In genomic region chr12:91796774-91797173, GRCm38 (mm10) we compare ENCODE assay signal across 17 mouse cellular contexts. TPM values are rescaled to one million over a fixed set of nuclear protein-coding genes. Genes with fewer than 3 reads are reported as not detected.
DNase-seq lines count a peak whose midpoint lies in the region; ATAC-seq and TF ChIP-seq lines count a peak whose summit lies in the region.
"Had no signal": no experiment of that assay in that cellular context is flagged by ENCODE, and none has a peak within 500 bp of the region (broad histone marks: within the 10 kb centered on the region; RNA-seq: fewer than 3 reads in every experiment).

No protein-coding gene starts in this region.

- H3K27ac ChIP-seq in embryonic facial prominence, embryonic 14.5 days (replicated peaks; ENCODE audit: low read depth, low read length), result no peak overlapping the region
- H3K27ac ChIP-seq in embryonic facial prominence, embryonic 10.5 days (replicated peaks), result no peak overlapping the region
- H3K27ac ChIP-seq in lung, embryonic 14.5 days (ENCODE audit: low read depth), result no peak overlapping the region
- no peak overlapping the region for H3K27ac ChIP-seq in forebrain, embryonic 12.5 days
- H3K27ac ChIP-seq: embryonic facial prominence, embryonic 13.5 days; heart, embryonic 15.5 days; midbrain, embryonic 12.5 days had no signal

- H3K4me3 ChIP-seq in embryonic facial prominence, embryonic 14.5 days (ENCODE audit: low read depth, low read length), result no peak overlapping the region
- no peak overlapping the region for H3K4me3 ChIP-seq in embryonic facial prominence, embryonic 10.5 days
- H3K4me3 ChIP-seq in lung, embryonic 14.5 days (ENCODE audit: low read depth, low read length), result no peak overlapping the region
- H3K4me3 ChIP-seq in forebrain, embryonic 12.5 days (replicated peaks), result no peak overlapping the region
- H3K4me3 ChIP-seq: embryonic facial prominence, embryonic 13.5 days; heart, embryonic 15.5 days; midbrain, embryonic 12.5 days had no signal

- no peak for ATAC-seq in embryonic facial prominence, embryonic 14.5 days (ENCODE audit: low read depth)
- no peak; the same call in 1 of the 2 replicates for ATAC-seq in lung, embryonic 14.5 days (ENCODE audit: insufficient read depth)
- ATAC-seq in forebrain, embryonic 12.5 days (ENCODE audit: low FRiP score), result no peak

- DNase-seq in embryonic facial prominence, embryonic 14.5 days (ENCODE audit: low spot score), result peak; percentile 19
- DNase-seq in embryonic facial prominence, embryonic 10.5 days (ENCODE audit: low spot score), result no peak
- DNase-seq in kidney, adult 9 months, result peak; percentile 45
- peak; percentile 41 for DNase-seq in lung, embryonic 14.5 days
- peak; percentile 38 to 63 for DNase-seq in lung, postnatal 4 days
- no peak for DNase-seq in thymus, postnatal 25 days
- no peak for DNase-seq in embryo, embryonic 10.5 days (ENCODE audit: low spot score)
- DNase-seq: cerebellum, adult 18-20 months; heart, adult 18-20 months; layer of hippocampus, postnatal 36 days; left cerebral cortex, postnatal 4 days; right cerebral cortex, adult 18-20 months; thymus, adult 18-20 months had no signal

- no peak for TF ChIP-seq CTCF in lung, embryonic 14.5 days (IDR thresholded peaks at IDR 0.05; ENCODE audit: low read depth)

- no peak overlapping the region for H3K9ac ChIP-seq in embryonic facial prominence, embryonic 14.5 days (ENCODE audit: low read depth, low read length)
- H3K9ac ChIP-seq in lung, embryonic 14.5 days, result no peak overlapping the region
- H3K9ac ChIP-seq in forebrain, embryonic 12.5 days, result no peak overlapping the region
- H3K9ac ChIP-seq: embryonic facial prominence, embryonic 13.5 days; heart, embryonic 15.5 days; midbrain, embryonic 12.5 days had no signal

- 77% methylated on average over 4 of the region's 4 CpGs for WGBS in embryonic facial prominence, embryonic 14.5 days
- WGBS in embryonic facial prominence, embryonic 10.5 days, result 84% methylated on average over 4 of the region's 4 CpGs
- 75% methylated on average over 4 of the region's 4 CpGs for WGBS in lung, embryonic 14.5 days
- WGBS in forebrain, embryonic 12.5 days, result 79% methylated on average over 4 of the region's 4 CpGs

- no peak overlapping the region for H3K4me2 ChIP-seq in embryonic facial prominence, embryonic 14.5 days (ENCODE audit: low read depth, low read length)
- no peak overlapping the region for H3K4me2 ChIP-seq in lung, embryonic 14.5 days
- no peak overlapping the region for H3K4me2 ChIP-seq in forebrain, embryonic 12.5 days
- H3K4me2 ChIP-seq: embryonic facial prominence, embryonic 13.5 days; heart, embryonic 15.5 days; midbrain, embryonic 12.5 days had no signal

- H3K36me3 ChIP-seq in embryonic facial prominence, embryonic 14.5 days (ENCODE audit: control insufficient read depth, insufficient read depth, low read length), result no peaks in the 10 kb centered on the region
- H3K36me3 ChIP-seq in embryonic facial prominence, embryonic 10.5 days (replicated peaks), result no peaks in the 10 kb centered on the region
- H3K36me3 ChIP-seq in lung, embryonic 14.5 days (ENCODE audit: insufficient read depth), result no peaks in the 10 kb centered on the region
- H3K36me3 ChIP-seq in forebrain, embryonic 12.5 days (replicated peaks), result no peaks in the 10 kb centered on the region
- H3K36me3 ChIP-seq: embryonic facial prominence, embryonic 13.5 days; heart, embryonic 15.5 days; midbrain, embryonic 12.5 days had no signal

- H3K4me1 ChIP-seq in embryonic facial prominence, embryonic 14.5 days (ENCODE audit: control insufficient read depth, insufficient read depth, low read length), result no peaks in the 10 kb centered on the region
- H3K4me1 ChIP-seq in embryonic facial prominence, embryonic 10.5 days, result no peaks in the 10 kb centered on the region
- H3K4me1 ChIP-seq in lung, embryonic 14.5 days (ENCODE audit: insufficient read depth), result no peaks in the 10 kb centered on the region; the same call in 1 of the 2 replicates
- no peaks in the 10 kb centered on the region for H3K4me1 ChIP-seq in forebrain, embryonic 12.5 days
- H3K4me1 ChIP-seq: embryonic facial prominence, embryonic 13.5 days; midbrain, embryonic 12.5 days had no signal

- no peaks in the 10 kb centered on the region for H3K9me3 ChIP-seq in embryonic facial prominence, embryonic 14.5 days (ENCODE audit: control insufficient read depth, low read length)
- no peaks in the 10 kb centered on the region for H3K9me3 ChIP-seq in embryonic facial prominence, embryonic 10.5 days
- no peaks in the 10 kb centered on the region for H3K9me3 ChIP-seq in lung, embryonic 14.5 days (ENCODE audit: low read depth, low read length)
- no peaks in the 10 kb centered on the region for H3K9me3 ChIP-seq in forebrain, embryonic 12.5 days
- H3K9me3 ChIP-seq: embryonic facial prominence, embryonic 13.5 days; heart, embryonic 15.5 days; midbrain, embryonic 12.5 days had no signal

- H3K27me3 ChIP-seq in embryonic facial prominence, embryonic 14.5 days (replicated peaks; ENCODE audit: control insufficient read depth, insufficient read depth, low read length), result no peaks in the 10 kb centered on the region
- H3K27me3 ChIP-seq in embryonic facial prominence, embryonic 10.5 days (replicated peaks; ENCODE audit: low read depth, poor library complexity, severe bottlenecking), result no peaks in the 10 kb centered on the region
- no peaks in the 10 kb centered on the region for H3K27me3 ChIP-seq in lung, embryonic 14.5 days (ENCODE audit: insufficient read depth, low read length)
- peaks cover 3% of the 10 kb centered on the region; the same call in 1 of the 2 replicates for H3K27me3 ChIP-seq in forebrain, embryonic 12.5 days
- H3K27me3 ChIP-seq: embryonic facial prominence, embryonic 13.5 days; heart, embryonic 15.5 days had no signal

RNA-seq across cellular contexts. Expression of gene Ston2, which starts 8.6 kb away (rescaled TPM):
- polyA plus RNA-seq in embryonic facial prominence, embryonic 14.5 days (2014; fragmentation: Nextera tagmentation; extraction: Ambion mirVana), result 10.3 and 10.5 TPM in 2 replicates
- polyA plus RNA-seq in embryonic facial prominence, embryonic 10.5 days (2016; fragmentation: Nextera tagmentation; extraction: Ambion mirVana), result 6.1 and 7.0 TPM in 2 replicates
- polyA plus RNA-seq in lung, embryonic 14.5 days (2014; fragmentation: Nextera tagmentation; extraction: Ambion mirVana), result 8.7 and 10.6 TPM in 2 replicates
- 11.9 and 14.2 TPM in 2 replicates for polyA plus RNA-seq in forebrain, embryonic 12.5 days (2016; fragmentation: Nextera tagmentation; extraction: Ambion mirVana)

RNA-seq across cellular contexts. Expression of gene Sel1l, which starts 52.2 kb away (rescaled TPM):
- 94.8 and 95.5 TPM in 2 replicates for polyA plus RNA-seq in embryonic facial prominence, embryonic 14.5 days (2014; fragmentation: Nextera tagmentation; extraction: Ambion mirVana)
- 56.3 TPM in 2 replicates for polyA plus RNA-seq in embryonic facial prominence, embryonic 10.5 days (2016; fragmentation: Nextera tagmentation; extraction: Ambion mirVana)
- 104 TPM in 2 replicates for polyA plus RNA-seq in lung, embryonic 14.5 days (2014; fragmentation: Nextera tagmentation; extraction: Ambion mirVana)
- 67.0 and 69.7 TPM in 2 replicates for polyA plus RNA-seq in forebrain, embryonic 12.5 days (2016; fragmentation: Nextera tagmentation; extraction: Ambion mirVana)

Comparison
In these comparisons a context has a peak if more than half of its experiments do, and no peak if none do; other contexts are left out.
1. DNase-seq: peak in embryonic facial prominence, embryonic 14.5 days (single experiment), kidney, adult 9 months (single experiment), lung, embryonic 14.5 days (single experiment) and lung, postnatal 4 days (2 of 2); none in embryonic facial prominence, embryonic 10.5 days (single experiment), thymus, postnatal 25 days (single experiment) and embryo, embryonic 10.5 days (single experiment).